Mouse (Mus musculus) left cerebral cortex, adult 11 months (tissue): ENCODE results near the gene Rxfp2.

ENCODE experiments used
- DNase-seq: peaks from one replicate; pipeline ENCODE4 v3.0.0; 2022; ENCODE audit warnings: low spot score

Gene Rxfp2

DNA sequence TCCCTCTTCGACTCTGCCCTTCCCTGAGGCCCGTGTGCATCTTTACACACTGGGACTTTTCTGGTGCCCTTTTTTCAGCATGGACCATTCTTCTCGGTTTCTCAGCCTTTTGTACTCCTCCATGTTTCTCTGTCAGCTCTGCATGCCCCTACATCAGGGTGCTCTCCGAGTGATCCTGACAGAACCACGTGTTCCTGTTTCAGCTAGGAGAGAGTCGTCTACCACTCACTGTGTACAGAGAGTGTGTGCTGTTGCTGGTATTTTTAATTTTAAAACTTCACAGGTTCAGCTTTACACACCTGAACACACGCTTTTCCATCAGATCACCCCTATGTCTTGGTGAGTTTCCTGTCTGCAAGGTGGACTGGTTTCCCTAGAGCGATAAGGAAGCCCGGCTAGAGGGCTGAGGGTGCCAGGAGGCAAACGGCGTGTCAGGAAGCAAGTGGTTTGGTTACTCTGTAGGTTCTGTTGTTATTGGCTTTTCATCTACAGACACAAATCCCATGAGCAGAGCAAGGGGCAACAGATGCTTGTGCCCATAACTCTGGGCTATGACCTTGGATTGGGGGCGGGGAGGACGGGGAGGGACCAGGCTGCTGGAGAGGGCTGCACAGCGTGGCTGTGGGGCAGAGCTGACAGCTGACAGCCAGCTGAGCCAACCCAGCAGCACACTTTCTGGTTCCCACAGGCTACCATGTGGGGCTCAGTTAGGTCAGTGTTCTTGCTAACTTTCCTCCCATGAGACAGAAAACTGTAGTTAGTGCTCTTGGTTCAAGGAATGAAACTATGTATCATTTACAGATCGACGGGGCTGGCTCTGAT, 97.0 kb downstream of the Rxfp2 start:
- no peak for DNase-seq

DNA sequence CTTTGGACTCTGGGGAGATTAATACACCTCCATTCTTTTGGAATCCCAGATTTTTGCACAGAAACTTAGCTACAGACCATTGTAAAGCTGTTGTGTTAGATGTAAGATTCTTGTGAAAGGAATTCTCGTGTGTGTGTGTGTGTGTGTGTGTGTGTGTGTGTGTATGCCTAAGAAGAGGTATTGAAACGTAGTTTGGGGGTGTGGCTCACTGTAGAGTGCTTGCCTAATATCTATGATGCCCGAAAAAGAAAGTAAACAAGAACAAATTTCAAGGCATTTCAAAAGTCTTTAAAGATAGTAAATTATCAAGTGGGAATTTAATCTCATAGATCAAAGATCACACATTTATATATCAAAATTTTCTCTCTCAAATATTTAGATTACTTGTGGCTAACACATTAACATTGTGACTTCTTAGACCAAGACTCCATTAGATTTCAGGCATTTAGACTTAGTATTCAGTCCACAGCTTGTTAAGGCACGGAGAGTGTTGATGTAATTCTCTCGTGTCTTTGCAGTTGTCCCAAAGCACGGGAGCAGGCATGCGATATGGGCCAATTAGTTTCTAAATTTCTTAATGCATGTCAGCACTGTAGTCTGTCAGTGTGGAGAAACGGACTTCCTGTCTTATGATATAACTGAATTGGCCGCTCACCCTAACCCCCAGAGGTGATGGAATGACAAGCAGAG, 97.9 kb downstream of the Rxfp2 start:
- DNase-seq, result no peak

DNA sequence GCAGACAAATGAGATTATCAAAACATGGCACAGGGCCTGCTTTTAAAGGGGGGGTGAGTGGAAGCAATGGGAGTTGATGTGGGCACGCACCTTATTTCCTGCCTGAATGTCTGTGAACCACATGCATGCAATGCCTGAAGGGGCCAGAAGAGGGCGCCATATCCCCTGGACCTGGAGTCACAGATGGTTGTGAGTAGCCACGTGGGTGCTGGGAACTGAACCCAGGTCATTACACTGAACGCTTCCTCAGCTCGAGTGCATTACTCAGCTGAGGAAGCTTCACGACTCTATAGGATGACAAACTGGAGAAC, 98.4 kb downstream of the Rxfp2 start:
- DNase-seq, result no peak

DNA sequence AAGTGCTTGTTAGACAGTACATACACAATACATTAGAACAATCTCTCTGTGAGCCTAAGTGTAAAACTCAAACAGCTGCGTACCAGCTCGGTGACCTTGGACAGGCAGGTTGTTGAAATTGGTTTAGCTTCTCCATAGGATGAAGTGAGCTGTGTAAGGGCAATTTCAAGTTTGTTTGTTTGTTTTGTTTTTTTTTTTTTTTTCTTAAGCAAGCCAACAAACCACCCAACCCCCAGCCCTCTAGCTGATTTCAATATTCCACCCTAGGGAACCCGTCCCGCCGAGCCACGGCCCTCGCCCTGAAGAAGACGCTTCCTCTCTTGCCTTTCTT, 99.6 kb downstream of the Rxfp2 start:
- no peak for DNase-seq

DNA sequence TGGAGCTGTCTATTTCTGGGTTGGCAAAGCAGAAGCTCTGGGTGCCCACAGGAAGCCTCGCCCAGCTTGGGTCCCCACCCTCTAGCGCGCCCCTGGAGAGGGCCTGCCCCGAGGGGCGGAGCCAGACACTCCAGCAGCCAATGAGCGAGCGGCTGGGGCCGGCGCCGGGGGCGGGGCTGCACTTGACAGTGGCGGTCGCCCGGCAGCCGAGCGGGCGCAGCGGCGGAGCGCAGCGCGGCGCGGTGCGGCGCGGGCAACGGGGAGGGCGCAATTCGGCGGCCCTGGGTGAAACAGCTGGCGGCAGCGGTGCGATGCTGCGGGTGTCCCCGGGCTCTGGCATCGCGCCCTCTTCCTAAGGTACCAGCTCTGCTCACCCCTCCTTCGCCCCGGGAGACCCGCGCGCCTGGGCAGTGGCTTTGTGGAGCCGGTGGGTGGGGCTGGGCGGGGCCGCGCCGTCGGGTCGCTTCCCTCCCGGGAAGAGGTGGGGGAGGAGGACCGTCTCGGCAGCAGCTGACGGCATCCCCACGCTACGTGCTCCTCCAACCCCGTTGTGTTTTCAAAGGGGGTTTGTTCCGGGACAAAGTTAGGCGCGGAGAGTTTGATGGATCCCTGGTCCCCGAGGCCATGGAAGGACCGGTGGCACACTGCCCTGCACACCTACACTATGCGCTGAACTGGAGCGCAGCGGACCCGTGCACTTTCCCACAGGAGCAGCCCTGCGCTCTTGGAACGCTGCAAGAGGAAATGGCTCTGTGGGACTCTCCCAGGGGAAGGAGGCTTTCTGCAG, 100.2 kb downstream of the Rxfp2 start, which contains the start of gene Fry:
TSS of gene Fry (plus strand) at position 191 of the 787 bp plus-strand sequence.
- DNase-seq, result peak; percentile 92

DNA sequence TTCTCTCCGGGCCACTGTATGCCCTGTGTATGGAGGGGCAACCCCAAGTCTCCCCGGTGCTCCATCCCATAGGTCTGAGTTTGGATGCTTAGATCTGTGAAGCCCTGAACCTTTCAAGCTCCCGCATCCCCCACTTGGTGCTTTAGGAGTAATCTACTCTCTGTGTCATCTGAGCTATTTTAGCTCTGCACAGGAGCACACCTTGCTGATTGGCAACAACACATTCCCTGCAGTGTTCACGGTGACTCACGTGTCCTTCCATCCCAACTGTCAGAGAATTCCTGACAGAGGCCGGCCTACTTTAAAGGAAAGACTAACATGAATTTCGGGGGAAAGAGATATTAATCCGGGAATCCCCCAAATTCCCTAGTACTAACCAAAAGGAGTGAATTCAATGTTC, 102.2 kb downstream of the Rxfp2 start:
- DNase-seq, result no peak

DNA sequence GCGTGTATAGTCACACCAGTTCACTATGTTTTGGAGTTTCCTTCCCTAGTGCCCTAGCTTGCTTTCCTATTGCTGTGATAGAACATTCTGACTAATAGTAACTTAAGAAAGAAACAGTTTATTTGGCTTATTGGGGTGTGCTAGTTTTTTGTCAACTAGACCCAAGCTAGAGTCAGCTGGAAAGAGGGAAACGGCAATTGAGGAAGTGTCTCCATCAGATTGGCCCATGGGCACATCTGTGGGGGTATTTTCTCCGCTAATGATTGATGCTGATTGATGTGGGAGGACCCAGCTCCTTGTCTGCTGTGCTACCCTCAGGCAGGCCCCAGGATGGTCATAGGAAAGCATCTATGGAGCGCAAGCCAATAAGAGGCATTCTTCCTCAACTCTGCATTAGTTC, 103.6 kb downstream of the Rxfp2 start:
- DNase-seq, result no peak

DNA sequence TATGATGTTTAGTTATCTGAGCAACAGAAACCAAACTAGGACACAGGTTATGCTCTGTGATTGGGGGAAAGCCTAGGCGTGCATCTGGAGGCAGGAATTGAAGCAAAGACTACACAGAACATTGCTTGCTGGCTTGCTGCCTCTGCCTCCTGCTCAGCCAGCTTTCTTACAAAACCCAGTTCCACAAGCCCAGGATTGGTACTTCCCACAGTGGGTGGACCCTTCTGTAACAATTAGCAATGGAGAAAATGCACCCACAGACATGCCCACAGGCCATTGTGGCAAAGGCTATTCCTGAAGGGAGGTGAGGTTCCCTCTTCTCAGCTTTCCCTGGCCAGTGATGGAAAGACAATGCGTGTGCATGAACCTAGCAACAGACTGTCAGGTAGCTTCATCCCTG, 104.1 kb downstream of the Rxfp2 start:
- DNase-seq, result no peak

DNA sequence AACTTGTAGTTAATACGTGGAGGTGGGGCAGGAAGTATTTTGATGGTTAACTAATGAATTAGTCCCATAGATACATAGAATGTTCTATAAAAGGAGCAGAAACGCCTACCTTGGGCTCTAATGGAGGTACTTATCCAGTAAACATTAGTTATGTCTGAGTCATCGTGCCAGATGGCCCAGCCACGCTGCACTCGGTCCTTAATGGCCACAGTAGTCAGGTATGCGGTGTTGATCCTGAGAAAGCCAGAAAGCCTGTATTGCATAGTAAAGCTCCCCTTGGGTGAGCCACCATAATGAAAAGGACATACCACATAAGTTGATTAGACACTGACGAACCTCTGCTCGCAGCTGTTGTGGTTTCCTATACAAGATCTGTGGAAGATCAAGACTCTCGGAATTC, 107.4 kb downstream of the Rxfp2 start:
- DNase-seq, result no peak

DNA sequence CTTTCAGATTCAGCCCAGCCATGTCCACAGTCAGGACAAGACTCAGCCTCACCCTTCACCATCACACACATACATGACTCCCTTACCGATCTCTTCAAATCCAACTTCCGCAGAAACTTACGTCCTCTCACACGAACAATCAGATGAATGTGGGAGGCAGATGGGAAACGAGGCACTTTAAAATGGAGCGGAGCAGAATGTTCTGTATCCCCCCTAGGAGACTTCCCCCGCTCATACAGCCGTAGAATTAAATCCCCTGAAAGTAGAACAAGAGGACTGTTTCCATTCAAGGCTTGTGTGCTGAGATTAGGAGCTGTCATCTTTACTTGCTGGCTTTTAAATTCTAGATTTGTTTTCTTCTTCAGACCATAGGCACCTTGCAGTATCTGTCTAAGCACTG, 110.0 kb downstream of the Rxfp2 start:
- DNase-seq, result no peak

DNA sequence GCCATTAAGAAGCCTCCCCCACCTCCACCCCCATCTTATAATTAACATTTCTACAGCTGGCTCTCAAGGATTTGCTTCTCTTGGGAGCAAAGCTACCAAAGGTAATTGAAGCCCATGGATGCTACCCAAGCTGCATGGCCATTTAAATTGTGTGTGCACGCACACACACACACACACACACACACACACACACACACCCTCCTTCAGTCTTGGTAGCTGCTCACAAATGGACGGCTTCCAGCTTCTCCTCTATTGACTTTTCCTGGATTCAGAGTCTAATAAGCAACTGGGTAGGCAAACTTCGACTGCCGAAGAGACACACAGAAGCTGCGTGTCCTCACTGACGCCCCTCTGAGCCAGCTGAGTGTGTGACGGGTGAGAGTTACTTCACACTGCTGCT, 111.7 kb downstream of the Rxfp2 start:
- no peak for DNase-seq

DNA sequence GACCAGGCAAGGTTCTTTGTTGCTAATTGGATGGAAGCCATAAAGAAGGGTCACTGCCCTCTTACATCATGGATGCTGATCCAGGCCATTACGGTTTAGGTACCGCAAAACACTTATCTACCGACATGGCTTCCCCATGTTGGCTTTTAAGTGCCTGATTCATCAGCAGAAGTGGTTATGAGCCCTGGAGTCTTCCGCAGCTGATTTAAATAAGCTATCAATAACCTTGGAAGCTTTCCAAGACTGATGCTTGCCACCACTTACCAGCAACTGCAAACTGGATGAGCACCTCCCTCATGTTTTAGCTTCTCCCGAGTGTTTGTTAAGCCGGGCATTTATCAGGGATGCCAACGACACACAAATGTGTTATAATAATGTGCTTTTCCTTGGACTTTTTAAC, 112.7 kb downstream of the Rxfp2 start:
- no peak for DNase-seq
